ENCODE assay signal across 8 mouse cellular contexts in genomic region chr2:19726904-19727303, GRCm38 (mm10).
DNase-seq lines count a peak whose midpoint lies in the region; ATAC-seq and TF ChIP-seq lines count a peak whose summit lies in the region.

No protein-coding gene starts in this region.

- no peak overlapping the region for H3K4me3 ChIP-seq in lung, embryonic 14.5 days (ENCODE audit: low read depth, low read length)

- DNase-seq in frontal cortex, postnatal 36 days (ENCODE audit: low spot score in 2 of 2) = peak; percentile 23 to 32
- no peak for DNase-seq in frontal cortex, postnatal 10 days (ENCODE audit: low spot score in 2 of 2)
- DNase-seq in 3T3-L1 (ENCODE audit: low read depth, low spot score) = peak; percentile 52
- DNase-seq in embryo, embryonic 11 days = peak; percentile 54
- DNase-seq in lung, embryonic 14.5 days = peak; percentile 76
- peak; percentile 6 to 18 for DNase-seq in spleen, postnatal 36 days (ENCODE audit: low spot score in 2 of 2)

- no peak overlapping the region for H3K27ac ChIP-seq in lung, embryonic 14.5 days (ENCODE audit: low read depth)

- ATAC-seq in activated CD4-positive, CD25-positive, alpha-beta regulatory T cell, adult 4 months = peak; percentile 36
- peak; percentile 53 to 60; a peak in 2 of 4 replicates for ATAC-seq in hematopoietic stem cell, adult 5-6 weeks (replicated peaks in 1 of 2; ENCODE audit: insufficient read depth in 1 of 2, low FRiP score in 2 of 2, low TSS enrichment in 1 of 2, low read depth in 1 of 2, poor library complexity in 2 of 2, severe bottlenecking in 2 of 2)
- no peak for ATAC-seq in lung, embryonic 14.5 days (ENCODE audit: insufficient read depth)

- H3K36me3 ChIP-seq in lung, embryonic 14.5 days (ENCODE audit: insufficient read depth) = no peaks in the 10 kb centered on the region

- no peaks in the 10 kb centered on the region for H3K4me1 ChIP-seq in lung, embryonic 14.5 days (ENCODE audit: insufficient read depth)

- H3K27me3 ChIP-seq in lung, embryonic 14.5 days (ENCODE audit: insufficient read depth, low read length) = no peaks in the 10 kb centered on the region

- H3K9ac ChIP-seq in lung, embryonic 14.5 days = no peak overlapping the region

- H3K4me2 ChIP-seq in lung, embryonic 14.5 days = no peak overlapping the region

- TF ChIP-seq CTCF in lung, embryonic 14.5 days (IDR thresholded peaks at IDR 0.05; ENCODE audit: low read depth) = peak; percentile 90

- H3K9me3 ChIP-seq in lung, embryonic 14.5 days (ENCODE audit: low read depth, low read length) = no peaks in the 10 kb centered on the region

- WGBS in lung, embryonic 14.5 days = 12% methylated on average over 9 of the region's 9 CpGs

Comparison
In these comparisons a context has a peak if more than half of its experiments do, and no peak if none do; other contexts are left out.
1. DNase-seq: peak in frontal cortex, postnatal 36 days (2 of 2), 3T3-L1 (single experiment), embryo, embryonic 11 days (single experiment), lung, embryonic 14.5 days (single experiment) and spleen, postnatal 36 days (2 of 2); none in frontal cortex, postnatal 10 days (0 of 2).